Mouse (Mus musculus): ENCODE measurements around the gene 2200002J24Rik. TPM values are rescaled to one million over a fixed set of nuclear protein-coding genes. Genes with fewer than 3 reads are reported as not detected.
"Not testable (repeated sequence)": the region's sequence is repeated elsewhere in the genome, so short reads cannot be mapped to it uniquely, and the experiment has no call there.

2200002J24Rik gene
- polyA plus RNA-seq, 1 experiment from 2014 or later: 0.75 TPM

GRCm38 (mm10) chr7:30721286-30721685 lies 22.6 kb downstream of the 2200002J24Rik start:
- ATAC-seq (ENCODE audit: low read depth): no peak
- H3K4me1 ChIP-seq (replicated peaks; ENCODE audit: control insufficient read depth, insufficient read depth, low read length): peaks cover 2% of the 10 kb centered on the region; the same call in 1 of the 2 replicates
- peaks cover 11% of the 10 kb centered on the region for H3K27me3 ChIP-seq (ENCODE audit: control insufficient read depth, insufficient read depth, low read depth, low read length)
- no peak overlapping the region for H3K9ac ChIP-seq (ENCODE audit: low read length)
- H3K27ac ChIP-seq (ENCODE audit: low read length): no peak overlapping the region
- H3K4me3 ChIP-seq (ENCODE audit: low read length): no peak overlapping the region
- H3K9me3 ChIP-seq (ENCODE audit: control insufficient read depth, low read length): no peaks in the 10 kb centered on the region
- H3K4me2 ChIP-seq (ENCODE audit: low read depth, low read length): no peak overlapping the region
- H3K36me3 ChIP-seq (ENCODE audit: control insufficient read depth, insufficient read depth, low read length): no peaks in the 10 kb centered on the region
- 84% methylated on average over 7 of the region's 7 CpGs for WGBS

- Histone ChIP-seq H3K4me1 (replicated peaks; ENCODE audit: control insufficient read depth, insufficient read depth, low read length) (peaks cover 2% of the 10 kb centered on the region; the same call in 1 of the 2 replicates), H3K9me3 (ENCODE audit: control insufficient read depth, low read length) (no peaks in the 10 kb centered on the region), H3K27ac (ENCODE audit: low read length) (no peak overlapping the region), H3K4me2 (ENCODE audit: low read depth, low read length) (no peak overlapping the region), H3K36me3 (ENCODE audit: control insufficient read depth, insufficient read depth, low read length) (no peaks in the 10 kb centered on the region; the same call in 1 of the 2 replicates), H3K4me3 (ENCODE audit: low read length) (no peak overlapping the region), H3K9ac (ENCODE audit: low read length) (no peak overlapping the region), H3K27me3 (ENCODE audit: control insufficient read depth, insufficient read depth, low read depth, low read length) (no peaks in the 10 kb centered on the region)
- WGBS: 48% methylated on average over 6 of the region's 6 CpGs
- no peak for ATAC-seq (ENCODE audit: low read depth)
These were observed 24.7 kb downstream of the 2200002J24Rik start for GRCm38 (mm10) chr7:30723274-30723953.

GRCm38 (mm10) chr7:30728214-30728613 lies 29.5 kb downstream of the 2200002J24Rik start:
- peak overlapping the region; percentile 85 for H3K4me2 ChIP-seq (ENCODE audit: low read depth, low read length)
- no peaks in the 10 kb centered on the region; the same call in 1 of the 2 replicates for H3K36me3 ChIP-seq (ENCODE audit: control insufficient read depth, insufficient read depth, low read length)
- H3K27ac ChIP-seq (ENCODE audit: low read length): no peak overlapping the region
- H3K4me3 ChIP-seq (ENCODE audit: low read length): peak overlapping the region; percentile 84
- ATAC-seq (ENCODE audit: low read depth): no peak
- peak overlapping the region; percentile 90 for H3K9ac ChIP-seq (ENCODE audit: low read length)
- H3K9me3 ChIP-seq (ENCODE audit: control insufficient read depth, low read length): no peaks in the 10 kb centered on the region
- 70% methylated on average over 6 of the region's 6 CpGs for WGBS
- H3K27me3 ChIP-seq (ENCODE audit: control insufficient read depth, insufficient read depth, low read depth, low read length): no peaks in the 10 kb centered on the region
- H3K4me1 ChIP-seq (replicated peaks; ENCODE audit: control insufficient read depth, insufficient read depth, low read length): peaks cover 11% of the 10 kb centered on the region

- Histone ChIP-seq H3K9ac (ENCODE audit: low read length) (peak overlapping the region; percentile 90), H3K4me1 (replicated peaks; ENCODE audit: control insufficient read depth, insufficient read depth, low read length) (peaks cover 11% of the 10 kb centered on the region), H3K36me3 (ENCODE audit: control insufficient read depth, insufficient read depth, low read length) (no peaks in the 10 kb centered on the region; the same call in 1 of the 2 replicates), H3K27ac (ENCODE audit: low read length) (peak overlapping the region; percentile 42; the same call in 1 of the 2 replicates), H3K9me3 (ENCODE audit: control insufficient read depth, low read length) (no peaks in the 10 kb centered on the region), H3K27me3 (ENCODE audit: control insufficient read depth, insufficient read depth, low read depth, low read length) (no peaks in the 10 kb centered on the region), H3K4me2 (ENCODE audit: low read depth, low read length) (peak overlapping the region; percentile 85), H3K4me3 (ENCODE audit: low read length) (peak overlapping the region; percentile 84)
- WGBS: 5% methylated on average over 26 of the region's 26 CpGs
- ATAC-seq (ENCODE audit: low read depth): peak; percentile 41; the same call in 1 of the 2 replicates
These were observed 30.1 kb downstream of the 2200002J24Rik start for GRCm38 (mm10) chr7:30728739-30729395.

- H3K9me3 ChIP-seq (ENCODE audit: control insufficient read depth, low read length): no peaks in the 10 kb centered on the region
- H3K4me2 ChIP-seq (ENCODE audit: low read depth, low read length): peak within 1 kb of the TSS; percentile 85
- no peaks in the 10 kb centered on the region for H3K27me3 ChIP-seq (ENCODE audit: control insufficient read depth, insufficient read depth, low read depth, low read length)
- WGBS: under 1% methylated on average over 60 of the region's 60 CpGs
- H3K4me3 ChIP-seq (ENCODE audit: low read length): peak within 1 kb of the TSS; percentile 84
- peaks cover 11% of the 10 kb centered on the region for H3K4me1 ChIP-seq (replicated peaks; ENCODE audit: control insufficient read depth, insufficient read depth, low read length)
- peak within 1 kb of the TSS; percentile 90 for H3K9ac ChIP-seq (ENCODE audit: low read length)
- peak within 1 kb of the TSS; percentile 78 for H3K27ac ChIP-seq (ENCODE audit: low read length)
- H3K36me3 ChIP-seq (ENCODE audit: control insufficient read depth, insufficient read depth, low read length): no peaks in the 10 kb centered on the region; the same call in 1 of the 2 replicates
- ATAC-seq (ENCODE audit: low read depth): peak; percentile 98
These were observed 30.8 kb downstream of the 2200002J24Rik start, which contains the start of gene Tmem147 for GRCm38 (mm10) chr7:30729396-30730063. TSS of gene Tmem147 (minus strand) at chr7:30729540.

- Histone ChIP-seq H3K9ac (ENCODE audit: low read length) (peak overlapping the region; percentile 90), H3K4me3 (ENCODE audit: low read length) (peak overlapping the region; percentile 84), H3K4me1 (replicated peaks; ENCODE audit: control insufficient read depth, insufficient read depth, low read length) (peaks cover 11% of the 10 kb centered on the region), H3K4me2 (ENCODE audit: low read depth, low read length) (peak overlapping the region; percentile 85)
- not testable (repeated sequence) for H3K36me3 ChIP-seq (ENCODE audit: control insufficient read depth, insufficient read depth, low read length); H3K9me3 ChIP-seq (ENCODE audit: control insufficient read depth, low read length); H3K27ac ChIP-seq (ENCODE audit: low read length); H3K27me3 ChIP-seq (ENCODE audit: control insufficient read depth, insufficient read depth, low read depth, low read length)
- 0 out of 2 replicates have a peak, but pooled peaks have one; percentile 6 for ATAC-seq (ENCODE audit: low read depth)
- 23% methylated on average over 13 of the region's 22 CpGs for WGBS
These were observed 31.5 kb downstream of the 2200002J24Rik start for GRCm38 (mm10) chr7:30730064-30730722.

GRCm38 (mm10) chr7:30736211-30736610 lies 37.5 kb downstream of the 2200002J24Rik start:
- Histone ChIP-seq H3K9me3 (ENCODE audit: control insufficient read depth, low read length) (0 out of 2 replicates have a peak, but pooled peaks cover 2% of the 10 kb centered on the region), H3K4me2 (ENCODE audit: low read depth, low read length) (no peak overlapping the region), H3K36me3 (ENCODE audit: control insufficient read depth, insufficient read depth, low read length) (peaks cover 4% of the 10 kb centered on the region), H3K9ac (ENCODE audit: low read length) (no peak overlapping the region), H3K27ac (ENCODE audit: low read length) (no peak overlapping the region), H3K4me1 (replicated peaks; ENCODE audit: control insufficient read depth, insufficient read depth, low read length) (no peaks in the 10 kb centered on the region), H3K4me3 (ENCODE audit: low read length) (no peak overlapping the region), H3K27me3 (ENCODE audit: control insufficient read depth, insufficient read depth, low read depth, low read length) (no peaks in the 10 kb centered on the region)
- ATAC-seq (ENCODE audit: low read depth): no peak
- WGBS: 81% methylated on average over 3 of the region's 3 CpGs

- not testable (repeated sequence) for H3K36me3 ChIP-seq (ENCODE audit: control insufficient read depth, insufficient read depth, low read length); H3K27me3 ChIP-seq (ENCODE audit: control insufficient read depth, insufficient read depth, low read depth, low read length); H3K4me3 ChIP-seq (ENCODE audit: low read length); H3K9me3 ChIP-seq (ENCODE audit: control insufficient read depth, low read length); ATAC-seq (ENCODE audit: low read depth); H3K27ac ChIP-seq (ENCODE audit: low read length); H3K9ac ChIP-seq (ENCODE audit: low read length); H3K4me2 ChIP-seq (ENCODE audit: low read depth, low read length); H3K4me1 ChIP-seq (replicated peaks; ENCODE audit: control insufficient read depth, insufficient read depth, low read length)
- WGBS: 93% methylated on average over 2 of the region's 2 CpGs
These were observed 43.8 kb downstream of the 2200002J24Rik start for GRCm38 (mm10) chr7:30742570-30742969.
